Mouse (Mus musculus) kidney, postnatal 10 days (tissue): ENCODE data around the gene Hmgb3.
A peak's percentile ranks its signal among the peaks of the same experiment; 100 is the strongest.

ENCODE experiments used
- DNase-seq: peaks from one replicate; pipeline ENCODE4 v3.0.0; 2021; ENCODE audit warnings: mixed read lengths

The Hmgb3 gene

DNA sequence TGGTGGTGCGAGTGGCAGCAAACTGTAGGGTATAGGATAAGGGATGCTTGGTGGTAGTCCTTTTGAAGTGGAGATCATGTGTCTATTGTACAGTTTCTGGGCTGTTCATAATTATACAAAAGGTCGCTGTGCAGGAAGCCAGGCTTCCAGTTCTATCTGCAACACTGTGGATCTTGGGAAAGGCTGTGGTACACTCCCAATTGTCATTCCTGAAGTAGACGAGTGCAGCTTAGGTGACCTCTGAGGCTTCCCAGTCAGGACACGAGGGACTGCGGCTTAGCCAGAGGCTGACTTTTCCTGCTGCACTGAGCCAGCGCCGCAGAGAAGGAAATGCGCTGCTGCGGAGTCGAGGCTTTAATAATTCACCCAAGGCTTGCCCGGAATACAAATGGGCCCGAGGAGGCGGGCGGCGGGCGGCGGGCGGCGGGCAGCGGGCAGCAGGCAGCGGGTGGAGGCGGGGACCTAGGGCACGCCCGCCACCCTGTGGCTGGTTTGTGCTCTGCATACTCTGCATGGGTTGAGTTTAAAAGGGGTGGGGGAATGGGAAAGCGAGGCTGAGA is 45.4 kb downstream of the Hmgb3 start:
- DNase-seq, result peak; percentile 82
